Mouse (Mus musculus): Measurements from ENCODE around the gene Mxra8. TPM values are rescaled to one million over a fixed set of nuclear protein-coding genes. Genes with fewer than 3 reads are reported as not detected.

Gene Mxra8
- polyA plus RNA-seq, 1 experiment: 87.5 TPM

DNA sequence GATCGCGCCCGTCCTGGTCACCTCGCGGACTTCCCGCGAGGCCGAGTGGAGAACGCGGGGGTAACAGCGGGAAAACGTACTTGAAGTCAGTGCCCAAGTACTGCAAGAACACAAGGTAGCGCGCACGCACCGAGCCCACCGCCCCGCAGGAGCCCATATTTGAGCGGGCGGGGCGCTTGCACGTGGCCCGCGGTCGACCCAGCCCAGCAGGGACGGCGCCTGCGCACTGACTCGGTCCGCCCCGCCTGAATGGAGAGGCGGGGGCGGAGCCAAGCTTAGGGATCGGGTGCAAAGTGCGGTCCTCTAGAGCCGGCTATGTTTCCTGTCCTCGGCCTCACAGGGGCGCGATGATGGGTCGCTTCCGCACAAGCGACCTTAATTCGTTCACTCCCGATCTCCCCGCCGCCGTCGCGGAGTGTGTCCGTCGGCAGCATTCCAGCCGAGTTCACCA lies 52.1 kb downstream of the Mxra8 start, which contains the start of the genes Pusl1 and Acap3:
TSS of gene Pusl1 (minus strand) at position 231 of the 451 bp plus-strand sequence.
TSS of gene Acap3 (plus strand) at position 272 of the 451 bp plus-strand sequence.
- peak within 1 kb of the TSS; percentile 83 for H3K4me2 ChIP-seq (ENCODE audit: low read depth)
- H3K4me3 ChIP-seq: peak within 1 kb of the TSS; percentile 78
- peak within 1 kb of the TSS; percentile 94 for H3ac ChIP-seq (ENCODE audit: control insufficient read depth, insufficient read length)
- H3K27me3 ChIP-seq (ENCODE audit: control insufficient read depth, insufficient read depth, insufficient read length): no peaks in the 10 kb centered on the region
- peaks cover 5% of the 10 kb centered on the region for H3K36me3 ChIP-seq (ENCODE audit: control insufficient read depth, insufficient read depth)
- peaks cover 35% of the 10 kb centered on the region for H3K79me2 ChIP-seq (ENCODE audit: control insufficient read depth, insufficient read depth)
- TF ChIP-seq MYOD1 (IDR thresholded peaks at IDR 0.05; ENCODE audit: control insufficient read depth in 1 of 3, insufficient read length in 2 of 3, low read depth in 2 of 3) (no peak), USF1 (IDR thresholded peaks at IDR 0.05; ENCODE audit: low read depth) (peak; percentile 19), E2F4 (IDR thresholded peaks at IDR 0.05; ENCODE audit: insufficient read depth) (no peak), POLR2A (IDR thresholded peaks at IDR 0.05; ENCODE audit: insufficient read length, low read depth) (peak; percentile 78), SRF (IDR thresholded peaks at IDR 0.05; ENCODE audit: control insufficient read depth, insufficient read length, low read depth) (no peak), CEBPB (IDR thresholded peaks at IDR 0.05; ENCODE audit: insufficient read depth, poor library complexity, severe bottlenecking) (no peak), TCF3 (IDR thresholded peaks at IDR 0.05; ENCODE audit: insufficient read length, low read depth) (no peak), MYOG (IDR thresholded peaks at IDR 0.05; ENCODE audit: control insufficient read depth in 1 of 3, insufficient read depth in 1 of 3, insufficient read length in 2 of 3, low read depth in 2 of 3) (no peak), TCF12 (IDR thresholded peaks at IDR 0.05; ENCODE audit: insufficient read depth, poor library complexity, severe bottlenecking) (no peak), POLR2AphosphoS2 (IDR thresholded peaks at IDR 0.05; ENCODE audit: insufficient read length, low read depth) (peak; percentile 68), REST (IDR thresholded peaks at IDR 0.05; ENCODE audit: insufficient read depth, insufficient read length) (no peak), MAX (IDR thresholded peaks at IDR 0.05; ENCODE audit: low read depth) (no peak)

DNA sequence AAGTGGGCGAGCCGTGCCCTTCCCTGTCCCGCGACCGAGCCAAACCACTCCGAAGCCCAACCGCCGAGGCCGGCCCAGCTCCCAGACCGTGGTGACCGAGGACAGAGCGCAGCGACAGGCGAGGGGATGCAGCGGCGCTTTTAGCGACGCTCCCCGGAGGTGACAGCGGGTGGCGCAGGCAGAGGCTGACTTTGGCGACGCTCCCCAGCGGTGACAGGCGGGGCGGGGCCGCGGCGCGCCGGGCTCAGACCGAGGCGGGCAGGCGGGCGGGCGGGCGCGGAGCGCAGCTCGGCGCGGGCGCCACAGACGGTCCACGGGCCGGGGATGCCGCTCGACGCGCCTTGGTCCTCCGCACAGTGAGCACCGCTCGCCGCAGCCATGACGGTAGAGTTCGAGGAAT lies 52.5 kb downstream of the Mxra8 start:
- Histone ChIP-seq H3K27me3 (ENCODE audit: control insufficient read depth, insufficient read depth, insufficient read length) (no peaks in the 10 kb centered on the region), H3K4me3 (peak overlapping the region; percentile 78), H3ac (ENCODE audit: control insufficient read depth, insufficient read length) (peak overlapping the region; percentile 94), H3K4me2 (ENCODE audit: low read depth) (peak overlapping the region; percentile 83), H3K36me3 (ENCODE audit: control insufficient read depth, insufficient read depth) (peaks cover 5% of the 10 kb centered on the region), H3K79me2 (ENCODE audit: control insufficient read depth, insufficient read depth) (peaks cover 35% of the 10 kb centered on the region)
- TF ChIP-seq POLR2A (IDR thresholded peaks at IDR 0.05; ENCODE audit: insufficient read length, low read depth): peak; percentile 98
- peak; percentile 84 for TF ChIP-seq POLR2AphosphoS2 (IDR thresholded peaks at IDR 0.05; ENCODE audit: insufficient read length, low read depth)
- TF ChIP-seq MYOD1 (IDR thresholded peaks at IDR 0.05; ENCODE audit: control insufficient read depth in 1 of 3, insufficient read length in 2 of 3, low read depth in 2 of 3): peak in 1 of 3 experiments; percentile 37
- peak in 1 of 3 experiments; percentile 48 for TF ChIP-seq MYOG (IDR thresholded peaks at IDR 0.05; ENCODE audit: control insufficient read depth in 1 of 3, insufficient read depth in 1 of 3, insufficient read length in 2 of 3, low read depth in 2 of 3)
- no peak for TF ChIP-seq MAX (IDR thresholded peaks at IDR 0.05; ENCODE audit: low read depth)

DNA sequence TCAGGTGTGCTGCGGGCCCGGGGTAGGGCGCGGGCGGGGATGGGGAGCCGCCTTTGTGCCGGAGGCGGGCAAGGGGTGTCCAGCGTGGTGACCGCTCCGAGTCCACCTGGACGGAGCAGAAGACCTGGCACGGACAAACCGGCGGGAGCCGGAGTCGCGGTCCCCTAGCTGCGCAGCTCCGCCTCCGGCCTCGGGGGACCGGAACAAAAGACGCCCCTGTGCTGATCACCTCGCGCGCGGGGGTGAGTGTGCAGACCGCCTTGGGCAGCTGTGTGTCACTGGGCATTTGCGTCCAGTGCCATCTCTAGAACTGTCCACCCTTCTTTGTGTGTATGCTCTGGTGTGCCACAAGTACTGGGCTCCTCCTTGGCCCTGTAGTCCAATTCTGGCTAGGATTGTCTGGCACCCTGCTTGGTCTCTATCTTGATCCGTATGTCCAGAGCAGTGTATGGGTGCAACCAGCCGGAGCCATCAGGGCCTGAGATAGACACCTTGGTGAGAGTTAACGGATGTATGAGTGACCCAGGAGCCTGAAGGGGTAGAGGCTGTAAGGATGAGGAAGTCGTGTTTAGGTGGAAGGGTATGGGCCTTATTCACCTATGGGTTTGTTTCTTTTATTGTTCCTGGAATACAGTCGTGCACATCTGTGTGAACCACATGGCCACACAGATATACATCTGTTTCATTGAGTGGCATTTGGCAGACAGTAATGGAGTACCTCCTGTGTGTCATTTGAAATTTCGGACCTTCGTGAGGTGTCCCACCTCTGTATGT lies 53.1 kb downstream of the Mxra8 start:
- no peaks in the 10 kb centered on the region for H3K27me3 ChIP-seq (ENCODE audit: control insufficient read depth, insufficient read depth, insufficient read length)
- TF ChIP-seq TCF12 (IDR thresholded peaks at IDR 0.05; ENCODE audit: insufficient read depth, poor library complexity, severe bottlenecking): no peak
- TF ChIP-seq USF1 (IDR thresholded peaks at IDR 0.05; ENCODE audit: low read depth): no peak
- no peak for TF ChIP-seq MYOG (IDR thresholded peaks at IDR 0.05; ENCODE audit: control insufficient read depth in 1 of 3, insufficient read depth in 1 of 3, insufficient read length in 2 of 3, low read depth in 2 of 3)
- TF ChIP-seq SRF (IDR thresholded peaks at IDR 0.05; ENCODE audit: control insufficient read depth, insufficient read length, low read depth): no peak
- TF ChIP-seq POLR2A (IDR thresholded peaks at IDR 0.05; ENCODE audit: insufficient read length, low read depth): no peak
- TF ChIP-seq CEBPB (IDR thresholded peaks at IDR 0.05; ENCODE audit: insufficient read depth, poor library complexity, severe bottlenecking): no peak
- TF ChIP-seq MAX (IDR thresholded peaks at IDR 0.05; ENCODE audit: low read depth): no peak
- no peak for TF ChIP-seq E2F4 (IDR thresholded peaks at IDR 0.05; ENCODE audit: insufficient read depth)
- TF ChIP-seq MYOD1 (IDR thresholded peaks at IDR 0.05; ENCODE audit: control insufficient read depth in 1 of 3, insufficient read length in 2 of 3, low read depth in 2 of 3): no peak
- TF ChIP-seq TCF3 (IDR thresholded peaks at IDR 0.05; ENCODE audit: insufficient read length, low read depth): no peak
- TF ChIP-seq POLR2AphosphoS2 (IDR thresholded peaks at IDR 0.05; ENCODE audit: insufficient read length, low read depth): no peak
- TF ChIP-seq REST (IDR thresholded peaks at IDR 0.05; ENCODE audit: insufficient read depth, insufficient read length): no peak
- H3K36me3 ChIP-seq (ENCODE audit: control insufficient read depth, insufficient read depth): no peaks in the 10 kb centered on the region
- H3ac ChIP-seq (ENCODE audit: control insufficient read depth, insufficient read length): peak overlapping the region; percentile 94
- H3K4me2 ChIP-seq (ENCODE audit: low read depth): peak overlapping the region; percentile 83
- peaks cover 35% of the 10 kb centered on the region for H3K79me2 ChIP-seq (ENCODE audit: control insufficient read depth, insufficient read depth)
- peak overlapping the region; percentile 78 for H3K4me3 ChIP-seq

DNA sequence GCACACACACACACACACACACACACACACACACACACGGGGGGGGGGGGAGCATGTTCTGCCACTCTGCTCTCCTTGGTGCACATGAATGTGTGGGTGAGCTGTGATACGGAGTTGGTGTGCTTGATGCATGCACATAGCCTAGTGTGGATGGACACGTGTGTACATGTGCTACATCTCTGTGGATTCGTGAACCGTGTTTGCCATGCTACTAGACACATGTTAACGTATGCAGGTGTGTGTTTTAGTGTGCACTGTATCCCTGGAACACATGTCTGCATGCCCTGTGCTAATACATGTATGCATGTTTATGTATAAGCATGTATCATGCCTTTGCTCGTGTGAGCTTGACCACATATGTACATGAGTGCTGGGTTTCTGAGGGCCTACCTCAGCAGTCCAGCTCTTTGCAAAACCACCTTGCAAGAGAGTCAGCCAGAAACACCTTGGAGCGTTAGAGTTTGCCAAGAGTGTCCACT lies 53.8 kb downstream of the Mxra8 start:
- Histone ChIP-seq H3K27me3 (ENCODE audit: control insufficient read depth, insufficient read depth, insufficient read length) (no peaks in the 10 kb centered on the region), H3K36me3 (ENCODE audit: control insufficient read depth, insufficient read depth) (no peaks in the 10 kb centered on the region), H3ac (ENCODE audit: control insufficient read depth, insufficient read length) (peak overlapping the region; percentile 94), H3K4me2 (ENCODE audit: low read depth) (peak overlapping the region; percentile 83), H3K4me3 (peak overlapping the region; percentile 78), H3K79me2 (ENCODE audit: control insufficient read depth, insufficient read depth) (peaks cover 35% of the 10 kb centered on the region)
- TF ChIP-seq TCF12 (IDR thresholded peaks at IDR 0.05; ENCODE audit: insufficient read depth, poor library complexity, severe bottlenecking) (no peak), USF1 (IDR thresholded peaks at IDR 0.05; ENCODE audit: low read depth) (no peak), MAX (IDR thresholded peaks at IDR 0.05; ENCODE audit: low read depth) (no peak), E2F4 (IDR thresholded peaks at IDR 0.05; ENCODE audit: insufficient read depth) (no peak), MYOG (IDR thresholded peaks at IDR 0.05; ENCODE audit: control insufficient read depth in 1 of 3, insufficient read depth in 1 of 3, insufficient read length in 2 of 3, low read depth in 2 of 3) (no peak), SRF (IDR thresholded peaks at IDR 0.05; ENCODE audit: control insufficient read depth, insufficient read length, low read depth) (no peak), POLR2AphosphoS2 (IDR thresholded peaks at IDR 0.05; ENCODE audit: insufficient read length, low read depth) (no peak), MYOD1 (IDR thresholded peaks at IDR 0.05; ENCODE audit: control insufficient read depth in 1 of 3, insufficient read length in 2 of 3, low read depth in 2 of 3) (no peak), CEBPB (IDR thresholded peaks at IDR 0.05; ENCODE audit: insufficient read depth, poor library complexity, severe bottlenecking) (no peak), TCF3 (IDR thresholded peaks at IDR 0.05; ENCODE audit: insufficient read length, low read depth) (no peak), POLR2A (IDR thresholded peaks at IDR 0.05; ENCODE audit: insufficient read length, low read depth) (no peak), REST (IDR thresholded peaks at IDR 0.05; ENCODE audit: insufficient read depth, insufficient read length) (no peak)

Other genes starting within 250 kb of the Mxra8 start
- 3.7 TPM for gene Slc35e2, start 238.3 kb upstream of the Mxra8 start, polyA plus RNA-seq (2012; fragmentation: generic; extraction: Trizol)
- 47.7 TPM for gene Cdk11b, start 214.8 kb upstream of the Mxra8 start, polyA plus RNA-seq (2012; fragmentation: generic; extraction: Trizol)
- gene Gm10563, start 194.3 kb upstream of the Mxra8 start, polyA plus RNA-seq (2012; fragmentation: generic; extraction: Trizol): not detected
- 1.8 TPM for gene Mmp23, start 186.3 kb upstream of the Mxra8 start, polyA plus RNA-seq (2012; fragmentation: generic; extraction: Trizol)
- gene Mib2, start 170.5 kb upstream of the Mxra8 start, polyA plus RNA-seq (2012; fragmentation: generic; extraction: Trizol): 106 TPM
- 8.3 TPM for gene Fndc10, start 145.3 kb upstream of the Mxra8 start, polyA plus RNA-seq (2012; fragmentation: generic; extraction: Trizol)
- 105 TPM for gene Ssu72, start 134.9 kb upstream of the Mxra8 start, polyA plus RNA-seq (2012; fragmentation: generic; extraction: Trizol)
- gene Tmem240, start 104.9 kb upstream of the Mxra8 start, polyA plus RNA-seq (2012; fragmentation: generic; extraction: Trizol): 1.2 TPM
- gene Atad3a, start 78.6 kb upstream of the Mxra8 start, polyA plus RNA-seq (2012; fragmentation: generic; extraction: Trizol): 60.9 TPM
- gene Vwa1, start 65.0 kb upstream of the Mxra8 start, polyA plus RNA-seq (2012; fragmentation: generic; extraction: Trizol): 3.2 TPM
- gene Tmem88b, start 53.8 kb upstream of the Mxra8 start, polyA plus RNA-seq (2012; fragmentation: generic; extraction: Trizol): 0.97 TPM
- not detected for gene Ankrd65, start 49.2 kb upstream of the Mxra8 start, polyA plus RNA-seq (2012; fragmentation: generic; extraction: Trizol)
- 132 TPM for gene Mrpl20, start 36.8 kb upstream of the Mxra8 start, polyA plus RNA-seq (2012; fragmentation: generic; extraction: Trizol)
- gene Ccnl2, start 27.2 kb upstream of the Mxra8 start, polyA plus RNA-seq (2012; fragmentation: generic; extraction: Trizol): 24.7 TPM
- 152 TPM for gene Aurkaip1, start 8.4 kb upstream of the Mxra8 start, polyA plus RNA-seq (2012; fragmentation: generic; extraction: Trizol)
- 98.4 TPM for gene Dvl1, start 7.7 kb downstream of the Mxra8 start, polyA plus RNA-seq (2012; fragmentation: generic; extraction: Trizol)
- 0.17 TPM for gene Tas1r3, start 23.7 kb downstream of the Mxra8 start, polyA plus RNA-seq (2012; fragmentation: generic; extraction: Trizol)
- 10.5 TPM for gene Cptp, start 29.8 kb downstream of the Mxra8 start, polyA plus RNA-seq (2012; fragmentation: generic; extraction: Trizol)
- 72.1 TPM for gene Ints11, start 29.9 kb downstream of the Mxra8 start, polyA plus RNA-seq (2012; fragmentation: generic; extraction: Trizol)
- gene Pusl1, start 52.1 kb downstream of the Mxra8 start, polyA plus RNA-seq (2012; fragmentation: generic; extraction: Trizol): 19.1 TPM
- gene Acap3, start 52.1 kb downstream of the Mxra8 start, polyA plus RNA-seq (2012; fragmentation: generic; extraction: Trizol): 22.3 TPM
- gene Ube2j2, start 104.2 kb downstream of the Mxra8 start, polyA plus RNA-seq (2012; fragmentation: generic; extraction: Trizol): 70.6 TPM
- 2.1 TPM for gene C1qtnf12, start 122.6 kb downstream of the Mxra8 start, polyA plus RNA-seq (2012; fragmentation: generic; extraction: Trizol)
- gene B3galt6, start 153.0 kb downstream of the Mxra8 start, polyA plus RNA-seq (2012; fragmentation: generic; extraction: Trizol): 5.4 TPM
- gene Sdf4, start 153.2 kb downstream of the Mxra8 start, polyA plus RNA-seq (2012; fragmentation: generic; extraction: Trizol): 137 TPM
- gene Tnfrsf4, start 174.2 kb downstream of the Mxra8 start, polyA plus RNA-seq (2012; fragmentation: generic; extraction: Trizol): 0.64 TPM
- gene Tnfrsf18, start 186.5 kb downstream of the Mxra8 start, polyA plus RNA-seq (2012; fragmentation: generic; extraction: Trizol): 0.40 TPM
- not detected for gene Ttll10, start 219.7 kb downstream of the Mxra8 start, polyA plus RNA-seq (2012; fragmentation: generic; extraction: Trizol)

Data from myocyte (in vitro differentiated cells).